Mouse (Mus musculus): ENCODE measurements around the gene Zfp385b.
A peak's percentile ranks its signal among the peaks of the same experiment; 100 is the strongest.

Zfp385b gene

DNA sequence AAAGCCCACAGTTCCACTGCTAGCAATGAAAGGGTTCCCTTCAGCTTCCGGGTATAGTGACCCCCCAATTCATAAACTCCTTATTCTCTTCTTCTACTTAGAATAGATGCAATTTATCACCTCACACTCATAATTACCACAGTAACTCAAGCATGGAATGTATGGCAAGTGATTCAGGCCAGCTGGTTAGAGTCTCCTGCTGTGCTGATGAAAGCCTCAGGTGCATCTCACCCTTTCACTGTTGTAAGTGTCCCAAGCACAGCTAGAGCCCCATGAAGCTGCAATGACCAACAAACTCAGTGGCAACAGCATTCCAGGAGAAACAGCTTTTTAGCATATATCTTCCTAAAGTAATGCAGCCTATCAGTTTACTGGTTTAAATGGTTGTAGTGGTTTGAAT, 235.9 kb downstream of the Zfp385b start:
- DNase-seq, result no peak

GRCm38 (mm10) chr2:77576571-77576970, 242.9 kb downstream of the Zfp385b start:
- DNase-seq, result no peak

GRCm38 (mm10) chr2:77567528-77568435, 251.7 kb downstream of the Zfp385b start:
- no peak for DNase-seq

GRCm38 (mm10) chr2:77563706-77564105, 255.7 kb downstream of the Zfp385b start:
- DNase-seq, result no peak

DNA sequence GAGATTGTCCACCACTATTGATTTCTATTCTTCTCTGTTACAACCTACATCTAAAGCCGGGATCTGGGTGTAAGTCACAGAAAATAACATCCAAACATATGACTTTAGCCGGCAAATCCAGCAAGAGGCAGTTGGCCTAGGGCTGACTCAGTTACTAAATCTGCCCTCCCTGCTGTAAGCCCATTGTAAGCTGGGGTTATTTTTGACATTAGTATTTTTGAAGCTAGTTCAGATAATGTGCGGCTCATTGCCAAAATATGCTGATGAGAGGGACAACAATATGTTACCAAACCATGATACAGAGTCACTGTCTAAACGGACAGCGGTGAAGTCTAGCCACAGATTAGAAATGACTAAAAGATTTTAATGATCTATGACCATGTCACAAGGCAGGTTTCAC, 257.5 kb downstream of the Zfp385b start:
- DNase-seq, result no peak

GRCm38 (mm10) chr2:77556938-77557337, 262.5 kb downstream of the Zfp385b start:
- no peak for DNase-seq

DNA sequence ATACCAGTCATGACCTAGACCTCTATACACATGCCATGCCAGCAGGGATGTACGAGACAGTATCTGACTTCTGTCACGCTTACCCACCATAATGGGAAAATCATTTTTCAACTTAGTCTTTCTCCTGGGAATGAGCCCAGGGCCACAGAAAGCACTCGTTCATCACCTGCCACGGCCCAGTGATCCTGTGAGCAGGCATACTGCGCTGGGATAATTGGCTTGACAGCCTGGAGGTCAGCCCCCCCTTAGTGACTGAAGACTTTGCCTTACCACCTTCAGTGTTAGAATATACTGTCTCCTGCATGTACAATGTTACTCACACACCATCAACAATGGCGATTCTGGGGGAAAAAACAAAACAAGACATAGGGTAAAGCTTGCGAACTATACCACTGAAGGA, 263.5 kb downstream of the Zfp385b start:
- no peak for DNase-seq

DNA sequence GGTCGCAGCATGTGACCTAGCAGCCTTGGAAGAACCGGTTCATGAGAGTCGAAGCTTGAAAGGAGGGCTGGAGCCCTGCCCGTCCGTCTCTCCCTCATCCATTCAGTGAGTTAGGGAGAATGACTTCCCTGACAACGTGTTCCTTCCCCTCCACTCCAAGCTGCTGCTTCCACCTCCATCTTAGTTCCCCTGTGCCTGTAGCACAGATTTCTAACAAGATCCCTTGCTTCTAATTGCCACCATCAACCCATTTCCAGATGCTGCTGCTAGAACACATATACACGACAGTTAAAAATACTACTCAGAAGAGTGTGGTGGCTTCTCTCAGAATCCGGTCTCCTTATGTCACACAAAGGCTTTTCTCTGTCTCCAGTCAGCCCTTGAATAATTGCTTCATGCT, 266.8 kb downstream of the Zfp385b start:
- DNase-seq, result no peak

- DNase-seq, result no peak
Observed at GRCm38 (mm10) chr2:77543388-77543787, 276.1 kb downstream of the Zfp385b start.

DNA sequence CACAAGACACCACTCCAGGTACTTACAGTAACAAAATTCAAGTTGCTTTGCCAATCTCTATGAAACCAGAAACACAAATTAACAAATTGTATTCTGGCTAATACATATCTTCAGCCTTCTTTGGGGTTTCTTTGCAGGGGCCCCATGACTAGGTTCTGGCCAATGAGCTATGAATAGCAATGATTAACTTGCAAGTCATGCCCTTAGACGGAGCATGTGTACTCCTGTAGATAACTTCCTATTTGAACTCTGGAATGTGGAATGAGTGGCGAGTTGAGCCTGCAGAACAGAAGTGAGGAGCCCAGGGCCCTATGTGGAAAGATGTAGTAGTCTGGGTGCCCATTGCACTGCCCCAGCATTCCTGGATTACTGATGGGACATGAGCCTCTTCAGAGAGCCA, 276.8 kb downstream of the Zfp385b start:
- no peak for DNase-seq

DNA sequence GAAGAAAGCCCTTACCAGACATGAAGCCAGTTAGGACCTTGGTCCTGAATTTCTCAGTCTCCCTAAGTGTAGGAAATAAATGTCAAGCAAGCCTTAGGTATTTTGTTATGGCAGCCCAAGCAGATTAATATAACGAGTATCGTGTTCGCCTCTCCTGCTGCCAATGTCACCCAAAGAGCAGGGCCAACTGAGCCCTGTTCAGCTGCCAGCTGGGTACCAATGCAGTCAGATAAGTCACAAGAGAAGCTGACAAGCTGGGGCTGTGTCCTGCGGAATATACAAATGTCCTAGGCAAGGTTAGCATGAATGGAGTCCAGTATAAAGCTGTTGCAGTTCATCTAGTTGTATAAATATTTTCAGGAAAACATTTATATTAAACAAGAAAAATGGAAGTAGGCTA, 277.8 kb downstream of the Zfp385b start:
- DNase-seq, result no peak

GRCm38 (mm10) chr2:77540860-77541259, 278.6 kb downstream of the Zfp385b start:
- DNase-seq, result no peak

GRCm38 (mm10) chr2:77536556-77536955, 282.9 kb downstream of the Zfp385b start:
- no peak for DNase-seq

DNA sequence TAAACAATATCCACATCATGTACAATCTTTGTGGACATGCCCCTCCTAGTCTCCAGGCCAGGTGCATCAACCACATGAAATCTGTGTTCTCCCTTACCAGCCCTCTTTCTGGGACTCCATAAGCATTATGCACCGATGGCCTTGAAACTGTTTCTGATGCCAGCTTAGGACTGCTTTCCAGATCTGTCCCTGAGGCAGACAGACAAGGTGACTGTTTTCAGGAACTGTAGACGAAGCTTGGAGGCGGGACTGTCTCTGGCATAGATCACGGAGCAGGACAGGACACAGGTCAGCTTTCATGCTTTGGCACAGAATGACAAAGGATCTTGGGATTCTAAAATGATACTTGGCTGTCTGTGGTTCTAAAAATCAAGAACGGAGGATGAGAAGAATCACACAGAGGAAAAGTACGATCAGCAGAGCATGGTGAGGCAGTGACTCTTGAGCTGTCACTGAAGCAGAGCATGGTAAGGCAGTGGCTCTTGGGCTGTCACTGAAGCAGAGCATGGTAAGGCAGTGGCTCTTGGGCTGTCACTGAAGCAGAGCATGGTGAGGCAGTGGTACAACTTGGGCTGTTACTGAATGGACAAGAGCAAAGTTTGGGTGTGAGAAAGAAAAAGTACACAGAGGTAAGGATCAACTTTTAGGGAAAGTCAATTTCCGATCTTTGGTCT, 291.2 kb downstream of the Zfp385b start:
- no peak for DNase-seq

DNA sequence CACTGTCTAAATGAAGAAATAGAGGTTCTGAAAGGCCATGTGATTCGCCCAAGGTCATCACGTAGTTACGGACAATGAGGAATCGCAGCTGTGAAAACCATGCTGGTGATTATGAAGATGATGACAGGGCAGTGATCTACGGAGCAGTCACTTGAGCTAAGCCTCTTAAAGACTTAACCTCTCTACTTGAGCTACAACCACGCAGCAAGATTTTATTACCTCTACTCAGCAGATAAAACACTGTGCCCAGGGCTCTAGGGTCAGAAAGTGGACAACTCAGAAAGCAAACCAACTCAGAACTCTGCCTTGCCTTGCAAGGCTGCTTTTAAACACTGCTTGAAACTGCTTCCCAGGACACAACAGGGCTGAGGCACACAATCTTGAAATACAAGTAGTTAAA, 291.8 kb downstream of the Zfp385b start:
- no peak for DNase-seq

GRCm38 (mm10) chr2:77526803-77527202, 292.6 kb downstream of the Zfp385b start:
- no peak for DNase-seq

DNA sequence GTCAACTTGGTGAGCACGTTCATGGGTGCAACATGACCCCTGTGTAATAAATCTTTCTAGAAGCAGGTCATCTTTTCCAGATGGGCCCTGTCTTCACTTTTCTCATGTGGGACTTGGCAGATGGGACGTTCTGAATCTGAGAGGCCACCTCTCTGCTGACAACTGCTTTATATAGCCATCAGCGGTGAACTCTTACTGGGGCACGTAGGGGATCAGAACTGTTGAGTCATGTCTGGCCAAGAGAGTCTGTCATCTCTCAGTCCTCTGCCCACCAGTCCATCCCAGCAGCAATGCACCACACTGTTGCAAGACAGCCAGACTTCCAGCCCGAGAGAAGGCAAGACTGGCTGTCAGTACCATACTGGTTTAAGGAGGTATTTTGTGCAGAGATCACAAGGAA, 293.1 kb downstream of the Zfp385b start:
- DNase-seq, result no peak

- DNase-seq, result no peak
Observed at GRCm38 (mm10) chr2:77522223-77522622, 297.2 kb downstream of the Zfp385b start.

GRCm38 (mm10) chr2:77519341-77519740, 300.1 kb downstream of the Zfp385b start:
- DNase-seq, result peak; percentile 31

DNA sequence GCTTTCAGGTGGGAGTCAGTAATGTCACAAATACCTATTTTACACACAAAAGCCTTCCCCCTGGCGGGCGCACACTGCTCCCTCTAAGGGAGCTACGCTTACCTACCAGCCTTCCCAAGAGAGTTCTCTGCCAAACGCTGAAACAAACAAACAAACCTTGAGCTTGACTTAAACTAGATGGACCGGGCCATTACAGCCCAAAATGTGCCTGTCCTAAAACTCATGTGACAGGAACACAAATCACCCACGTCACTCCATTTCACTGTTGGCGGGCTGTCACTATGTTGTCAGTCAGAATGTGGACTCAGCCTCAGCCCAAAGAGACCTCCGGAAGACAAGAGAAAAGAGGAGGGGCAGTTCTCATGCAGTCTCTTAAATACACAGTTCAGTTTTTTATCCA, 300.7 kb downstream of the Zfp385b start:
- DNase-seq, result peak; percentile 41

GRCm38 (mm10) chr2:77516606-77517005, 302.8 kb downstream of the Zfp385b start:
- DNase-seq, result no peak

GRCm38 (mm10) chr2:77515654-77516053, 303.8 kb downstream of the Zfp385b start:
- no peak for DNase-seq

DNA sequence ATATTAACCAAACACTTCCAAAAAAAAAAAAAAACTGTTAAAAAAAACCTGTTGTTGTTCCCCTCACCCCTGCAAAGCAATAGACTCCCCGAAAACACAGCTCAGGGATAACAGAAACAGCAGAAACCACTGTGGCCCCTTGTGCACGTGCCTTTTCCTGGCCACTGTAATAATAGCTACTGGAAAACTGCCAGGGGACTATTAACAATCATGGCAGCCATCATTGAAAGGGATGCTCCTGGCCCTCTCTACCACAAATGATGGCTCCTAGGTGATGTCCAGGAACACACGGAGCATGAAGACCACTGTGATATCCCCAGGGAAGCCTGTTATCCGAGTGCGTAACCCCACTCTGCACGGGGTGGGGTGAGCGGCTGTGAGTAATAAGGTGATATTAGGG, 304.4 kb downstream of the Zfp385b start:
- no peak for DNase-seq

DNA sequence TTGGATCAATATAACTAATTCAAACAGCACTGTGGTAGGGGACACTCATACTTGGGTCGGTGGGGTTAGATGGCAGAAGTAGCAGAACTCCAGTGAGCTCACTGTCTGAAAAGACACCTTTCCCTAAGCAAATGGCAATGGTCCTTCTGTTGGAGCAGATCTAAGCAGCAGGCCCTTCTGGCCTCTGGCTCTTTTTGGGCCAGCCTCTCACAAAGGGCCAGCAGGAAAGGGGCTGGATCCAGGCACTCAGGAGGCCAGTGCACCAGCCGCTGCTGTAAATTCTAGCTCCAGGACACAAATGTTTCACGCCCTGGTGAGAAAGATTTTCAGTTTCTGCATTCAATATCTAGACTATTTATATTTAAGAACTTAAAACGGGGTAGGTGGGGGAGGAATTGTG, 305.0 kb downstream of the Zfp385b start:
- DNase-seq, result no peak
